Mouse (Mus musculus) heart, embryonic 10.5 days (tissue): ENCODE results near the gene Slain2. TPM values are rescaled to one million over a fixed set of nuclear protein-coding genes. Genes with fewer than 3 reads are reported as not detected.
"Not testable (repeated sequence)": the region's sequence is repeated elsewhere in the genome, so short reads cannot be mapped to it uniquely, and the experiment has no call there.

Experiments
- DNase-seq: peaks from one replicate; pipeline ENCODE4 v3.0.0-alpha.2; 2017; ENCODE audit warnings: low spot score
- H3K27ac ChIP-seq: fragments of 300-500 bp; sonication (generic); 2 replicates; pipeline ENCODE4 v1.5.1; 2016; ENCODE audit warnings: mild to moderate bottlenecking
- H3K27me3 ChIP-seq: fragments of 300-500 bp; sonication (generic); 2 replicates; pipeline ENCODE4 v1.6.1; 2016; ENCODE audit warnings: mild to moderate bottlenecking; ENCODE audit not compliant: poor library complexity, insufficient read depth, severe bottlenecking
- H3K36me3 ChIP-seq: fragments of 300-500 bp; sonication (generic); 2 replicates; pipeline ENCODE4 v1.6.1; 2016; ENCODE audit warnings: mild to moderate bottlenecking, moderate library complexity
- H3K4me1 ChIP-seq: fragments of 300-500 bp; sonication (generic); 2 replicates; pipeline ENCODE4 v1.6.1; 2016; ENCODE audit warnings: mild to moderate bottlenecking
- H3K4me3 ChIP-seq: fragments of 300-500 bp; sonication (generic); 2 replicates; pipeline ENCODE4 v1.5.1; 2016; ENCODE audit warnings: mild to moderate bottlenecking, moderate library complexity
- H3K9me3 ChIP-seq: fragments of 300-500 bp; sonication (generic); 2 replicates; pipeline ENCODE4 v1.6.1; 2016; ENCODE audit warnings: mild to moderate bottlenecking, moderate library complexity
- WGBS: fragments of 180-500 bp; shearing (Covaris S2); methylation state at CpG from one replicate; pipeline ENCODE4 v1.1.7; 2016; 5-methylcytosine and 5-hydroxymethylcytosine counted together
- polyA plus RNA-seq: library from polyadenylated mRNA; unstranded; fragments of >200 nt; fragmentation: Nextera tagmentation; extraction: Ambion mirVana; gene quantifications from 2 replicates; pipeline ENCODE4 v1.2.1, GENCODE M21; 2016

Gene Slain2
- polyA plus RNA-seq, 1 experiment from 2014 or later: 21.0 TPM

GRCm38 (mm10) chr5:72975996-72976395, 61.9 kb downstream of the Slain2 start:
- peaks cover 69% of the 10 kb centered on the region for H3K36me3 ChIP-seq
- H3K27me3 ChIP-seq: no peaks in the 10 kb centered on the region
- WGBS: 90% methylated on average over 6 of the region's 6 CpGs
- H3K4me3 ChIP-seq: no peak overlapping the region
- H3K4me1 ChIP-seq: no peaks in the 10 kb centered on the region
- H3K27ac ChIP-seq: no peak overlapping the region
- DNase-seq: peak; percentile 52
- no peaks in the 10 kb centered on the region for H3K9me3 ChIP-seq

- no peak overlapping the region for H3K27ac ChIP-seq
- no peaks in the 10 kb centered on the region for H3K4me1 ChIP-seq
- H3K9me3 ChIP-seq: no peaks in the 10 kb centered on the region
- H3K4me3 ChIP-seq: no peak overlapping the region
- DNase-seq: no peak
- WGBS: 89% methylated on average over 4 of the region's 4 CpGs
- H3K36me3 ChIP-seq: peaks cover 71% of the 10 kb centered on the region
- no peaks in the 10 kb centered on the region for H3K27me3 ChIP-seq
Measured at GRCm38 (mm10) chr5:72976539-72976938, 62.4 kb downstream of the Slain2 start.

- WGBS: 7% methylated on average over 2 of the region's 2 CpGs
- H3K4me1 ChIP-seq: no peaks in the 10 kb centered on the region
- no peak overlapping the region for H3K27ac ChIP-seq
- peaks cover 20% of the 10 kb centered on the region; the same call in 1 of the 2 replicates for H3K36me3 ChIP-seq
- no peak overlapping the region for H3K4me3 ChIP-seq
- no peaks in the 10 kb centered on the region for H3K9me3 ChIP-seq
- peak; percentile 66 for DNase-seq
- no peaks in the 10 kb centered on the region for H3K27me3 ChIP-seq
Measured at GRCm38 (mm10) chr5:72984091-72984490, 70.0 kb downstream of the Slain2 start.

- Histone ChIP-seq H3K4me3 (no peak overlapping the region), H3K36me3 (no peaks in the 10 kb centered on the region), H3K9me3 (no peaks in the 10 kb centered on the region), H3K27ac (no peak overlapping the region), H3K4me1 (peaks cover 4% of the 10 kb centered on the region; the same call in 1 of the 2 replicates), H3K27me3 (no peaks in the 10 kb centered on the region)
- no peak for DNase-seq
- WGBS: 80% methylated on average over 7 of the region's 7 CpGs
Measured at GRCm38 (mm10) chr5:72987786-72988185, 73.7 kb downstream of the Slain2 start.

- Histone ChIP-seq H3K4me1 (peaks cover 7% of the 10 kb centered on the region; the same call in 1 of the 2 replicates), H3K9me3 (no peaks in the 10 kb centered on the region), H3K27ac (no peak overlapping the region), H3K36me3 (no peaks in the 10 kb centered on the region), H3K27me3 (no peaks in the 10 kb centered on the region), H3K4me3 (no peak overlapping the region)
- 79% methylated on average over 8 of the region's 8 CpGs for WGBS
- no peak for DNase-seq
Measured at GRCm38 (mm10) chr5:72989756-72990155, 75.7 kb downstream of the Slain2 start.

GRCm38 (mm10) chr5:72992474-72992873, 78.4 kb downstream of the Slain2 start:
- WGBS: 81% methylated on average over 1 of the region's 1 CpGs

GRCm38 (mm10) chr5:72994424-72994823, 80.3 kb downstream of the Slain2 start:
- WGBS: 70% methylated on average over 8 of the region's 8 CpGs
- H3K36me3 ChIP-seq: no peaks in the 10 kb centered on the region

More at GRCm38 (mm10) chr5:72992474-72992873, 78.4 kb downstream of the Slain2 start:
- no peaks in the 10 kb centered on the region for H3K9me3 ChIP-seq
- no peaks in the 10 kb centered on the region for H3K27me3 ChIP-seq
- H3K36me3 ChIP-seq: no peaks in the 10 kb centered on the region
- H3K4me3 ChIP-seq: no peak overlapping the region
- peaks cover 7% of the 10 kb centered on the region; the same call in 1 of the 2 replicates for H3K4me1 ChIP-seq
- no peak overlapping the region for H3K27ac ChIP-seq
- DNase-seq: peak; percentile 30

GRCm38 (mm10) chr5:72994928-72995327, 80.8 kb downstream of the Slain2 start:
- H3K9me3 ChIP-seq: no peaks in the 10 kb centered on the region
- no peaks in the 10 kb centered on the region for H3K36me3 ChIP-seq
- H3K27me3 ChIP-seq: no peaks in the 10 kb centered on the region
- DNase-seq: peak; percentile 38
- peaks cover 7% of the 10 kb centered on the region; the same call in 1 of the 2 replicates for H3K4me1 ChIP-seq
- no peak overlapping the region for H3K4me3 ChIP-seq
- no peak overlapping the region for H3K27ac ChIP-seq
- WGBS: 78% methylated on average over 2 of the region's 2 CpGs

More at GRCm38 (mm10) chr5:72994424-72994823, 80.3 kb downstream of the Slain2 start:
- no peaks in the 10 kb centered on the region for H3K27me3 ChIP-seq
- no peaks in the 10 kb centered on the region for H3K9me3 ChIP-seq
- H3K27ac ChIP-seq: no peak overlapping the region
- DNase-seq: peak; percentile 56
- no peak overlapping the region for H3K4me3 ChIP-seq
- peaks cover 7% of the 10 kb centered on the region; the same call in 1 of the 2 replicates for H3K4me1 ChIP-seq

GRCm38 (mm10) chr5:72995379-72995778, 81.3 kb downstream of the Slain2 start:
- no peak overlapping the region for H3K4me3 ChIP-seq

GRCm38 (mm10) chr5:72998546-72998945, 84.4 kb downstream of the Slain2 start:
- peak; percentile 51 for DNase-seq
- not testable (repeated sequence) for H3K9me3 ChIP-seq, H3K4me1 ChIP-seq, H3K4me3 ChIP-seq, H3K36me3 ChIP-seq, H3K27me3 ChIP-seq, H3K27ac ChIP-seq
- WGBS: 73% methylated on average over 1 of the region's 1 CpGs

More at GRCm38 (mm10) chr5:72995379-72995778, 81.3 kb downstream of the Slain2 start:
- H3K9me3 ChIP-seq: no peaks in the 10 kb centered on the region
- peak; percentile 63 for DNase-seq
- H3K27ac ChIP-seq: no peak overlapping the region
- H3K36me3 ChIP-seq: no peaks in the 10 kb centered on the region
- 35% methylated on average over 10 of the region's 10 CpGs for WGBS
- H3K4me1 ChIP-seq: peaks cover 5% of the 10 kb centered on the region; the same call in 1 of the 2 replicates
- no peaks in the 10 kb centered on the region for H3K27me3 ChIP-seq

GRCm38 (mm10) chr5:73004046-73004445, 89.9 kb downstream of the Slain2 start:
- Histone ChIP-seq H3K9me3 (no peaks in the 10 kb centered on the region), H3K27ac (no peak overlapping the region), H3K4me1 (peaks cover 7% of the 10 kb centered on the region), H3K27me3 (peaks cover 47% of the 10 kb centered on the region), H3K4me3 (no peak overlapping the region), H3K36me3 (no peaks in the 10 kb centered on the region)
- WGBS: 79% methylated on average over 5 of the region's 5 CpGs
- peak; percentile 57 for DNase-seq

- Histone ChIP-seq H3K27ac (no peak within 1 kb of the TSS), H3K9me3 (no peaks in the 10 kb centered on the region), H3K36me3 (no peaks in the 10 kb centered on the region), H3K27me3 (peaks cover 56% of the 10 kb centered on the region), H3K4me1 (peaks cover 7% of the 10 kb centered on the region), H3K4me3 (peak within 1 kb of the TSS; percentile 53)
- WGBS: 8% methylated on average over 65 of the region's 65 CpGs
- DNase-seq: peak; percentile 78
Measured at GRCm38 (mm10) chr5:73006784-73007581, 92.9 kb downstream of the Slain2 start, which contains the start of gene Slc10a4. Gene Slc10a4 (plus strand): TSS chr5:73006883.

- Histone ChIP-seq H3K4me1 (peaks cover 7% of the 10 kb centered on the region), H3K27ac (no peak overlapping the region), H3K36me3 (no peaks in the 10 kb centered on the region), H3K27me3 (peaks cover 62% of the 10 kb centered on the region), H3K4me3 (peak overlapping the region; percentile 53), H3K9me3 (no peaks in the 10 kb centered on the region)
- DNase-seq: peak; percentile 58
- 38% methylated on average over 5 of the region's 5 CpGs for WGBS
Measured at GRCm38 (mm10) chr5:73007582-73007959, 93.5 kb downstream of the Slain2 start.
